Mouse (Mus musculus) lung, adult 2 months (tissue): Measurements from ENCODE around the gene Eid2. TPM values are rescaled to one million over a fixed set of nuclear protein-coding genes. Genes with fewer than 3 reads are reported as not detected.

ENCODE experiments used
- DNase-seq: peaks from one replicate; pipeline ENCODE4 v3.0.0; 2022
- H3K4me1 ChIP-seq: fragments of 200-500 bp; 2 replicates; pipeline ENCODE4 v1.6.1; 2011; ENCODE audit warnings: low read length; ENCODE audit not compliant: control insufficient read depth, insufficient read depth
- H3K4me3 ChIP-seq: fragments of 200-500 bp; replicated peaks from 2 replicates; pipeline ENCODE3; 2011; ENCODE audit warnings: low read depth, mild to moderate bottlenecking, control low read depth, low read length; ENCODE audit errors: extremely low read depth
- CTCF ChIP-seq: fragments of 200-500 bp; IDR thresholded peaks from 2 replicates; pipeline ENCODE4 v1.5.1; 2011; ENCODE audit warnings: mild to moderate bottlenecking, low read length, control low read depth; ENCODE audit not compliant: insufficient read depth
- POLR2A ChIP-seq: fragments of 200-500 bp; IDR thresholded peaks from 2 replicates; pipeline ENCODE4 v1.6.1; 2011; ENCODE audit warnings: low read depth, mild to moderate bottlenecking, control low read depth, low read length, borderline replicate concordance; ENCODE audit errors: extremely low read depth
- WGBS: fragments of 180-500 bp; shearing (Covaris S2); methylation state at CpG from one replicate; pipeline ENCODE4 v1.1.7; 2018; 5-methylcytosine and 5-hydroxymethylcytosine counted together
- polyA plus RNA-seq: library from polyadenylated mRNA; depleted of rRNA; stranded (reverse); fragments of >200 nt; gene quantifications from 2 replicates; pipeline ENCODE4 v1.2.3, GENCODE M21; 2012

Gene Eid2
- polyA plus RNA-seq, 1 experiment: 5.2 TPM

GRCm38 (mm10) chr7:28263786-28264185 is 3.9 kb upstream of the Eid2 start:
- peaks cover 3% of the 10 kb centered on the region; the same call in 1 of the 2 replicates for H3K4me1 ChIP-seq
- H3K4me3 ChIP-seq: no peak overlapping the region
- TF ChIP-seq CTCF: no peak
- no peak for TF ChIP-seq POLR2A
- WGBS: 4% methylated on average over 15 of the region's 15 CpGs
- DNase-seq: peak; percentile 50

GRCm38 (mm10) chr7:28265391-28265790 is 2.3 kb upstream of the Eid2 start:
- Histone ChIP-seq H3K4me3 (no peak overlapping the region), H3K4me1 (peaks cover 4% of the 10 kb centered on the region; the same call in 1 of the 2 replicates)
- TF ChIP-seq CTCF (no peak), POLR2A (no peak)
- WGBS: 86% methylated on average over 13 of the region's 13 CpGs
- DNase-seq: no peak

GRCm38 (mm10) chr7:28268042-28268531 is 406 bp downstream of the Eid2 start:
- Histone ChIP-seq H3K4me1 (peaks cover 4% of the 10 kb centered on the region; the same call in 1 of the 2 replicates), H3K4me3 (peak overlapping the region; percentile 47)
- no peak for TF ChIP-seq POLR2A
- peak; percentile 65 for DNase-seq
- WGBS: 1% methylated on average over 57 of the region's 62 CpGs

GRCm38 (mm10) chr7:28268576-28268975 is 895 bp downstream of the Eid2 start:
- 23% methylated on average over 16 of the region's 16 CpGs for WGBS
- Histone ChIP-seq H3K4me3 (peak overlapping the region; percentile 47), H3K4me1 (peaks cover 4% of the 10 kb centered on the region; the same call in 1 of the 2 replicates)
- TF ChIP-seq POLR2A (no peak), CTCF (no peak)
- no peak for DNase-seq

- WGBS: 94% methylated on average over 12 of the region's 12 CpGs
- TF ChIP-seq CTCF: no peak
- TF ChIP-seq POLR2A: no peak
- no peak overlapping the region for H3K4me3 ChIP-seq
- H3K4me1 ChIP-seq: peaks cover 4% of the 10 kb centered on the region; the same call in 1 of the 2 replicates
- DNase-seq: no peak
Observed at GRCm38 (mm10) chr7:28269355-28269754, 1.7 kb downstream of the Eid2 start.

GRCm38 (mm10) chr7:28271761-28272160 is 4.1 kb downstream of the Eid2 start:
- no peak for TF ChIP-seq CTCF
- no peak for TF ChIP-seq POLR2A
- 68% methylated on average over 3 of the region's 3 CpGs for WGBS
- Histone ChIP-seq H3K4me1 (peaks cover 4% of the 10 kb centered on the region; the same call in 1 of the 2 replicates), H3K4me3 (no peak overlapping the region)
- DNase-seq: no peak

GRCm38 (mm10) chr7:28277237-28277614 is 9.5 kb downstream of the Eid2 start:
- WGBS: 50% methylated on average over 8 of the region's 8 CpGs
- H3K4me1 ChIP-seq: no peaks in the 10 kb centered on the region
- no peak for DNase-seq
- no peak overlapping the region for H3K4me3 ChIP-seq
- TF ChIP-seq POLR2A (no peak), CTCF (no peak)

GRCm38 (mm10) chr7:28277615-28278278 is 10.1 kb downstream of the Eid2 start, which contains the start of gene Eid2b:
Gene Eid2b (plus strand): TSS chr7:28277739.
- TF ChIP-seq CTCF (peak; percentile 83), POLR2A (peak; percentile 79; the same call in 1 of the 2 replicates)
- Histone ChIP-seq H3K4me3 (peak within 1 kb of the TSS; percentile 92), H3K4me1 (no peaks in the 10 kb centered on the region)
- 2% methylated on average over 68 of the region's 68 CpGs for WGBS
- peak; percentile 95 for DNase-seq

GRCm38 (mm10) chr7:28278279-28278652 is 10.6 kb downstream of the Eid2 start:
- no peak for DNase-seq
- WGBS: 80% methylated on average over 7 of the region's 7 CpGs
- TF ChIP-seq CTCF: no peak
- TF ChIP-seq POLR2A: no peak
- H3K4me3 ChIP-seq: peak overlapping the region; percentile 92
- no peaks in the 10 kb centered on the region for H3K4me1 ChIP-seq

GRCm38 (mm10) chr7:28280630-28281029 is 12.9 kb downstream of the Eid2 start:
- Histone ChIP-seq H3K4me1 (no peaks in the 10 kb centered on the region), H3K4me3 (no peak overlapping the region)
- 78% methylated on average over 7 of the region's 7 CpGs for WGBS
- DNase-seq: no peak
- TF ChIP-seq CTCF (no peak), POLR2A (no peak)
